Mouse (Mus musculus) gastrocnemius, postnatal 36 days (tissue): ENCODE results near the gene Bola3. TPM values are rescaled to one million over a fixed set of nuclear protein-coding genes. Genes with fewer than 3 reads are reported as not detected.
A peak's percentile ranks its signal among the peaks of the same experiment; 100 is the strongest.

Experiments
- DNase-seq, 2 experiments: peaks; one replicate each; pipeline ENCODE4 v3.0.0; 2022
- intact Hi-C: fragments of 180-260 bp; cut with DNase I; formaldehyde crosslinking; loops from one replicate; pipeline ENCODE4 v1.15.1; 2025
- microRNA-seq, 2 experiments: library from miRNA; unstranded; fragments of <30 nt; microRNA quantifications; one replicate each; pipeline ENCODE4 v1.2.0; 2021
- total RNA-seq, 2 experiments: library from RNA; stranded (reverse); gene quantifications; 2 replicates each; pipeline ENCODE4 v1.2.3; 2021

The Bola3 gene
- total RNA-seq, 2 experiments from 2014 or later, result 223 to 243 TPM

DNA sequence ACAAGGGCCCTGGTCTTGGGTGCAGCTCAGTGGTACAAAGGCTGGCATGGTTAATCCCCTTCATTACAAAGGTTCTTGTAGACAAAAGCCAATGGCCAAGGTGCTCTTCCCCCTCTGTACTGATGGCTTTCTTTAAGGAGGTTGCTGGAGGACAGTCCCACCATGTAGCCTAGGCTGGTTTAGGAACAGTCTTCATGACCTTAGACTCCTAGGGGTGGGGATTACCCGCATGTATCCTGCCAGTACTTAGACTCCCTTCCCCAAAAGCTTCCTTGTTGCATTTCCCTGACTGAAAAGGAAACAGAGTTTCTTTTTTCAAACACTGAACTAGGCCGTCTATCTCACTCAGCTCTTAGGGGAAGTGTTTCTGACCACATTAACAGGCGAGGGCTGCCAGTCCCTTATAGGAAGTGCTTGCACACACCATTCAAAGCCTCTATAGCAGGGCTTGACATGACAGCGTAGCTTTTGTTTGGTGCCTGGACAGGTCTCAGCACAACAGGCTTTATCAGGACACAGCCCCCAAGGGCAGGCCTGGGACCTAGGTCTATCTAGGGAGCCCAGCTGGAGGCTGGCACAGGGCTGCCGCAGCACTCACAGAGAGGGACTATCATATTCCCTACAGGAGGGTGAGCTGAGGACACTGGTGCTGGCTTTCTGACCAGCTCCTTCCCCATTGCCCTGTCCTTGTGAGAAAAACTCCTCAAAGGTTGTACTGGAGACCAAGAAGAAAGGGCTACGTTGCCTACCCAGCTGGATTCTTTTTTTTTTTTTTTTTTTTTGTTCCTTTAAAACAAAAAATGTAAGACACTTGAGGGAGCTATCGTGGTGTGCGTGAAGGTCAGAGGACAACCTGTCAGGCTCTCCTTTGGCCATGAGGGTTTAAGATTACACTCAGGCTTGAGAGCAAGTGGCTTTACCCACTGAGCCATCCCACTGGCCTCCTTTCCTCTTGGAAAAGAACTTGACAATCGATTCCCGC lies 32.9 kb downstream of the Bola3 start:
- intact Hi-C loops, result loop anchor here (5.0 kb wide), 1 partner anchor 40 kb away; no protein-coding TSS in a partner anchor

DNA sequence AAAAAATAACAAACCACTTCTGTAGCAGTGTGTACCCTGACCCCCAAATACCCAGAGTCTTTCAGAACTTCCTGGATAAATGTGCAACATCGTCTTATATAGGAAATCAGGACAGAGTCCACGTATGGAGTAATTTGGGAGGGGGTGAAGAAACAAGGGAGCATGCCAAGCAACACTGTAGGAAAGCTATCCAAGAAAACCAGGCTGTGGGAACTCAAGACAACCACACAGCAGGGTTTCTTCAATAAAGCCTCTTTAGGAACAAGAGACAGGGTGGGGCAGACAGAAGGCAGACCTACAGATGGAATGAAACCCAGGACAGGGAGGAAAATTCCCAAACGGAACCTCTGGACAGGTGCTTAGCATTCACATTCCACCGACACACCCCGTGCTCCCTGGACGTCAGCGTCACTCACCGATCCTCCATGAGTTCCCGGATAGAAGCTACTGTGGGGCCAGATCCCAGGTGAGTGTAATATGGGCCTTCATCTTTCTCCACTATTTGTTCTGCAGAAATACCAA lies 36.7 kb downstream of the Bola3 start:
- intact Hi-C loops, result no loop called here
- no peak for DNase-seq

More for the DNA sequence above, 32.9 kb downstream of the Bola3 start:
- DNase-seq, result peak; percentile 45 to 48

DNA sequence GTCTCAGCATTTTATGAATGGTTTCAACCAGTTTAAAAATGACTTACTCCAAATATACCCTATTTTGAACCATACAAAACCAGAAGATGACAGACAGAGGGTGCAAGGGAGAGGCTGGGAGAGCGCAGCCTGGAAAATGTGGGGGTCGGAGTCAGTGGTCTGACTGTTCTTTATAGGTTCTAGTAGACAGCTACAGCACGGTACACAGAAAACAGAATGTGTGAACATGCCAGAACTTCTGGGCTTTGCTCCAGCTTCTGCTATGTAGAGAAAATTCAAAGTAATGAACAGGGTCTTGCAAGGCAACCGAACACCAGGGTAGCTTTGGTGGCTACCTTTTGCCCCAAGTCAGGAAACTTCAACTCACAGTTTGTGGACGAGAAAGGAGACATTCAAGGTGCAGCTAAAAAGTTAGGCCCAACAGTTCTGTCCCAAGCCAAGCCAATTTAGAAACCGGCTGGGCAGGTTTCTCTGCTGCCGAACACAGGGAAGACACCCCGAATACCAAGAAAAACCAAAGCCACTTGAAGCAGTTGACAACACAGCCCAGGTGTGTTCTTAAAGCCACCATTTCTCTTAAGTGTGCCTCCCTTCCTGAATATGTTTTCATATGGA lies 43.3 kb downstream of the Bola3 start:
- intact Hi-C loops, result no loop called here
- no peak for DNase-seq

DNA sequence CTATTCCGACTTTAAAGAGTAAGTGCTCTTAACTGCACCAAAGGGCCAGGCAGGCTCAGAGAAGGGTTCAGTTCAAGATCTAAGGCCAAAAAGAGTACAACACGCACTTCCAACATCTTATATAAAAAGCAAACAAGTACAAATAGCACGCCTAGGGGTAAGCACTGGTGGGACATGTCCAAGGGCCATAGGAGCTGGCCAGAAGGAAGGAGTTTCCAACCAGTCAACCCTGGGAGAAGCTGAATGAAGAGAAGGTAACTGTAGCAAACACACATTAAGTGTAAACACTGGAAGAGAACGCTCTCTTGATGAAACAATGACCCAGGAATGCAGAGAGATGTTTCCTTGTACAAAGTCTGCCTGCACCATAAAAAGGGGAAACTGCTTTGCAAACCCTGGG lies 45.2 kb downstream of the Bola3 start:
- no peak for DNase-seq
- intact Hi-C loops, result no loop called here

DNA sequence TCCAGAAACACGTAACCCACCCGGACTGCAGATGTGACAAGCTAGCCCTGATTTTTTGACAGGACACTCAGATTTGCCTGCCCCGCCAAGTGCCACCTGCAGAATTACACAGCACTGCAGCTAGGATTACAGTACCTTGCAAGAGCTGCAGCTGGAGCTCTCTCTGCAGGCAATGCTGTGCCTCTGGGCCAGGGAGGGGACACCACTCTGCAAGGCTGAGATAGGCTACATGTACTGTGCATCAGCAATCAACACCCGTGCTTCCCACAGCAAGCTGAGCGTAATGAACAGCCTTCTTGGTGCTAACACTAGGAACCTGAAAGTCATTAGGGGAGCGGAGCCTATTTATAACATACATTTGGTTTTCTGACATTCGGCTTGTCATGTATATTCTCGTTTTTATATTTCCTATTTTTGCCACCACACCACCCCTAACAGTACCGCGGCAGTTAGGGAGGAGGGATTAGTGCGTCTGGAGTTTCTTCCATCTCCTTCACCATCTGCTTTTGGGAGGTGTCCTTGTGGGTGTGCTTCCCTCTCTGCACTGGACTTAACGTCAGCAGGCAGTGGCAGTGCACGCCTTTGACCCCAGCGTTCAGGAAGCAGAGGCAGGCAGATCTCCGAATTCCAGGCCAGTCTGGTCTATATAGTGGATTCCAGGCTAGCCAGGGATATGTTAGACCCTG lies 46.7 kb downstream of the Bola3 start:
- DNase-seq, result no peak
- intact Hi-C loops, result no loop called here

DNA sequence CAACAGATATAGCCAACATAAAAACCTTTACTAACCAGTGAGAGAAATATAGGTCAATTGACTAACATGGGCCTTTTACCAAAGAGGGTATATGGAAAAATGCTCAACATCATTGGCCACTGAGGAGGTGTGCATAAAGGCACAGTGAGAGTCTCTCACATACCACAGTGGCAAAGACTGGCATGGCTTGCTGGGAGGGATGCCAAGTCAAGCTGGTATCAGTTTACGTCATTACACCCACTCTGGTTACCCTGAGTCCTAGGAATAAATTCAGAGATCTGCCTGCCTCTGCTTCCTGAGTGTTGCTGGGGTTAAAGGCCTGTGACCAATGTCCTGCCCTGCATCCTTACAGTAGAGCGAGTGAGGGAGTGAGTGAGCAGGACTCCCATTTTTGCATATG lies 47.8 kb downstream of the Bola3 start:
- intact Hi-C loops, result no loop called here
- no peak for DNase-seq

DNA sequence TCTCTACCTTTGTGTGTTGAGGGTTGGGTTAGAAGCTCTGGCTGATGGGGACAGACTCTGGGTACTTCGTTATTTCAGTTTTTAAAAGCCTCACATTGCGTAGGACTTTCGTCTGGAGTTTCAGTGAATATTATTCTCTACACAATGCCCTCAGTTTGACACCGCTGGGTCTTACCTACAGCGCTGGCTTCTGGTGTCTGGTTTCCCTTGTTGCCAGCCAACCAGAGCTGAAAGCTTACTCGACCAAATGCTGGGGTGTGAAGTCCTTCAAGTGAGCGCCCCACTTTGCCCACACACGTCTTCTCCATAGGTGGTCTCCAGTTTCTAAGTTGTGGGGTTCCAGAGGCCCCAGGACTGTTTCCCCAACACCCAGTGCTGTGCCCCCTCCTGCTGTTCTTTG lies 48.8 kb downstream of the Bola3 start:
- DNase-seq, result no peak
- intact Hi-C loops, result no loop called here

DNA sequence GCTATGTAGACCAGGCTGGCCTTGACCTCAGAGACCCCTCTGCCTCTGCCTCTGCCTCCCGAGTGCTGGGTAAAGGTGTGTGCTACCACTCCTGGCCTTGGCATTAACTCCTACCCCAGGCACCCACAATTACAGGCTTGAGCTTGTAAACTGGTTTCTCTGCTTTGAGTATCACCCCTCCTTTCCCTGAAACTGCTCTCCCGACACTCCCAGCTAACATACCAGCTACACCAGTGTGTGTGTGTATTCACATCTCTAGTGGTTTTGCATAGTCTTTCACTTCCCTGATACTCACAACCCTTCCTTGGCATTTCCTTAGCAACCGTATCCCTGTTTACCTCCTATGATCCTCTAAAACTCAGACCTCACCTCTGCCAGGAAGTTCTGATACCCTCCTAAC lies 50.8 kb downstream of the Bola3 start:
- no peak for DNase-seq
- intact Hi-C loops, result no loop called here

DNA sequence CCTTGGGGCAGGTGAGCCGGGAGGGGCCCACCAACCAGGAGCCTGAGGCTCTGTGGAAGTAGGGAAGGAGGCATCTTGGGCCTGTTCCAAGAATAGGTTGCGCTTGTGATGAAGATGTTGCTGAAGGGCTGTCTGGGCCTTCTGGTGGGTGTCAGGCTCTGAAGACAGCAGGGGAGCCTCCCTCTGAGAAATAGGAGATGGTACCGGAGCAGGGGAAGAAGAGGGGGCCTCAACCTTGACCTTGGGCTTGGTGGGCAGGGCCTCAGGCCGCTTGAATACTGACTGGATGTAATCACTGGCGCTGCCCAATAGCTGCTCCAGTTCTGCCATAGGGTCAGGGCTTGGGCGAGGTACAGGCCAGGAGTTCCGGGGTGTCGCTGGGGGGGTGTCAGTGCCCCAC lies 54.5 kb downstream of the Bola3 start:
- no peak for DNase-seq
- intact Hi-C loops, result no loop called here

DNA sequence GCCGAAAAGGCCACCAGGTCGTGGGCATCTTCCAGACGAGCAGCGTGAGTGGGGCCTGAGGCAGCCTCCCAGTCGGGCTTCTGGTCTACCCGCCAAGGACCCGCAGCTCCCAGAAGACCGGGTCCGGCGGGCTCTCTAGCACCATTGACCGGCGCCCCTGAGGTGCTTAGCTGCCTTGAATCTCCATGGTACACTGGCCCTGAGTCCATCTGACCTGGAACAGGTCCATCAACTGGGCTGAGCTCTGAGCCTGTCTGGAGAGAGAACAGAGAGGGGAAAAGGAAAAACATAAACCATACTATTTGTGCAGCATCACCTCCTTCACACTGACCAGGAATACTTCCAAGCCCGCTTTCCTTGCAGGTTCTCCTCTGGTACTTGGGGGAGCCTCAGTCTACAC lies 55.6 kb downstream of the Bola3 start:
- no peak for DNase-seq
- intact Hi-C loops, result no loop called here

DNA sequence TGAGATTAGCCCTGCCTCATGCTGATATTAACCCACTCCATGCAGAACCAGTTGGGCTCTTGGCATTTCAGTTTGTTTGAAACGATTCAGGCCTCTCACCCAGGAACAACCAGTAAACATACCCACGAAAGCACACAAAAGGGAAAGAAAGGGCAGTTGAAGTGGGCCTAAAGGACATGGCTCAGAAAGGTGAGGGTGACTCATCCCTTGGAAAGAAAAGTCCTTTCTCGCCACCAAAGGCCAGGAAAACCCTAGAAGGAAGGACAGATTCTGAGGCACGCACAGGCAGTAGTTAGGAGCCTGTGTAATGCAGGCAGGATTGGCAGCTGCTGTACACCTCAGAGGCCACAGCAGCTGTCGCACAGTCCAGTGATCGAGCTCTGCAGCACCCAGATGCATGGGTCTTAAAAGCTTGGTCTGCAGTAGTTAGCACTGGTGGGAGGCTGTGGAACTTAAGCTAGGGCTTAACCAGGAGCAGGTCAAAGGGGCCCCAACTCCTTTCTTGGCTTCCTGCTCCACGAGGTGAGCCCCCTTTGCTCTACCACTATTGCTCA lies 56.6 kb downstream of the Bola3 start:
- intact Hi-C loops, result loop anchor here (5.0 kb wide), 1 partner anchor 33 kb away; no protein-coding TSS in a partner anchor
- DNase-seq, result no peak

DNA sequence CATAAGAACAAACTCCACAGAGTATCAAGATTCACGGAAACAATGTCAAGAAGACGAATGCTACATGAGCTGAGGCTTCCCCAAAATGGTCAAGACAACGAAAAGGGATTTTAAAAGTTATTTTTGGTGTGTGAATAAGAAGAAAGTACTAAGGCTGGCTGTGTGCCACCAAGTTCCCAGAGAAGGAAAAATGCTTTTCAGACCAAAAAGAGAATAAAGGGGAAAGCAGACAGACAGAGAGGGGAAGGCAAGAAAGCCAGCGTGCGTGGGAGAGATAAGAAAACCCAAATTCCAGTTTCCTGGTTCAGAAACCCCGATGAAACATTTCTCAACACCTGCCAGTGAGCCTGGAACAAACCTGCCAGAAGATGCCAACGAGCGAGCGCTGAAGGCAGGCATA lies 59.6 kb downstream of the Bola3 start:
- no peak for DNase-seq
- intact Hi-C loops, result loop anchor here (5.0 kb wide), 1 partner anchor 36 kb away; no protein-coding TSS in a partner anchor

Small RNA genes lying within 50 kb of the gene (microRNA-seq; reads per million reads assigned to microRNA genes)
- gene Mir6374, result 0 reads per million in 2 experiments

Other genes starting within 250 kb of the Bola3 start
- gene Ccdc142, start 247.5 kb upstream of the Bola3 start, total RNA-seq, result 1 to 10 TPM; 1.2 to 3.1 TPM
- 1 to 10 TPM in 1 of 2 experiments, under 1 TPM in 1; 0.69 to 1.0 TPM for gene Gm42688, start 247.5 kb upstream of the Bola3 start, total RNA-seq
- gene Mrpl53, start 240.1 kb upstream of the Bola3 start, total RNA-seq, result 100 to 1,000 TPM in 1 of 2 experiments, 10 to 100 TPM in 1; 91.0 to 103 TPM
- gene Mogs, start 233.7 kb upstream of the Bola3 start, total RNA-seq, result 1 to 10 TPM; 4.4 to 4.5 TPM
- gene Wbp1, start 227.6 kb upstream of the Bola3 start, total RNA-seq, result 10 to 100 TPM; 35.4 to 35.8 TPM
- gene Ino80b, start 223.7 kb upstream of the Bola3 start, total RNA-seq, result 10 to 100 TPM; 14.3 to 14.5 TPM
- gene Rtkn, start 213.7 kb upstream of the Bola3 start, total RNA-seq, result 10 to 100 TPM; 11.3 to 13.8 TPM
- 1 to 10 TPM in 1 of 2 experiments, under 1 TPM in 1; 0.92 to 1.3 TPM for gene Wdr54, start 192.8 kb upstream of the Bola3 start, total RNA-seq
- gene 1700003E16Rik, start 192.7 kb upstream of the Bola3 start, total RNA-seq, result under 1 TPM in 1 of 2 experiments, not detected in 1; 0.13 TPM
- gene Dctn1, start 183.2 kb upstream of the Bola3 start, total RNA-seq, result 100 to 1,000 TPM; 128 to 135 TPM
- not detected for gene Slc4a5, start 129.3 kb upstream of the Bola3 start, total RNA-seq
- 1 to 10 TPM; 4.3 to 8.2 TPM for gene Mthfd2, start 23.2 kb upstream of the Bola3 start, total RNA-seq
- 1 to 10 TPM; 9.5 to 9.8 TPM for gene Mob1a, start 23.1 kb upstream of the Bola3 start, total RNA-seq
- 10 to 100 TPM; 21.1 to 23.7 TPM for gene Tet3, start 109.9 kb downstream of the Bola3 start, total RNA-seq
- 10 to 100 TPM; 14.8 to 17.8 TPM for gene Dguok, start 157.8 kb downstream of the Bola3 start, total RNA-seq
- under 1 TPM in 1 of 2 experiments, not detected in 1; 0.39 TPM for gene Actg2, start 187.1 kb downstream of the Bola3 start, total RNA-seq
- gene Stambp, start 223.6 kb downstream of the Bola3 start, total RNA-seq, result 1 to 10 TPM; 5.5 to 6.5 TPM